Mouse (Mus musculus) 416B (cell line): ENCODE results near the gene Gm44511.
A peak's percentile ranks its signal among the peaks of the same experiment; 100 is the strongest.

ENCODE experiments used
- DNase-seq: peaks from one replicate; pipeline ENCODE4 v3.0.0; 2011; ENCODE audit warnings: low read depth

The Gm44511 gene

DNA sequence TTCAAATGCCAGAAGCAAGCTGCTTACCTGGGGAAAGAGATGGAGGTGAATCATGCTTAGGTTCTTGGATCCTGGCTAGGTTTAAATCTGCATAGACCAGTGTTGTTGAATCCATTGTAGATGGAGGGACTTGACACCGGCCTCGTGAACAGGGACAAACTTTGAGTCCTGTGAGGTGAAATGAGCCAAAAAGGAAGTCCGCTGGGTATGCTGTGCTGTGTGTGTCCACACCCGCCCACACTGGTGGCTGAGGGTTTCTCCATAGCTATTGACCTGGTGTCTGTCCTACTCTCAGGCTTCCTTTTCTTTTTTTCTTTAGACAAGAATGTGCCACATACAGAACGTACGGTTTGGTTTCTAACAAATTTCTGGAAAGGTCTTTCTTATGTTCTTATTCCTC lies at the start of gene Gm44511, which contains the start of gene Klrb1b:
Gene Gm44511 (minus strand): TSS at position 184 of the 400 bp plus-strand sequence.
Gene Klrb1b (minus strand): TSS at position 200 of the 400 bp plus-strand sequence.
- no peak for DNase-seq

DNA sequence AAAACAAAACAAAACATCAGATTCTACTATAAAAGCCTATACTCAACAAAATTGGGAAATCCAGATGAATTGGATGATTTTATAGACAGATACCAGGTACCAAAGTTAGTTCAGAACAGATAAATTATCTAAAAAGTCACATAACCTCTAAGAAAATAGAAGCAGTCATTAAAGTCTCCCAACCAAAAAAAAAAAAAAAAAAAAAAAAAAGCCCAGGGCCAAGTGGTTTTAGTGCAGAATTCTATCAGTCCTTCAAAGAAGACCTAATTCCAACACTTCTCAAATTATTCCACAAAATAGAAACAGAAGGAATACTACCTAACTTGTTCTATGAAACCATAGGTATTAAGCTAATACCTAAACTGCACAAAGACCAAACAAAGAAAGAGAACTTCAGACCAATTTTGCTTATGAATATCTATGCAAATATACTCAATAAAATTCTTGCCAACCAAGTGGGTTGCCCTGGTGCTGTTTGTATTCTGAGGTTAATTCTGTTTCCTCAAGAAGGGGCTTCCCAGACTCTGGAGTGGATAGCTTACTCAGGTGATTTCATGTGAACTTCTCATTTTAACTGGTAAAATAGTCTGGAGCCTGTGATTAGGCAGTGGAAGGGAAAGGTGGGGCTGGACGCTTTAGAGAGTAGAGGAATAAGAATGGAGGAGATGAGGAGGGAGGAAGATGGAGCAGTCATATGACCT lies 45.9 kb upstream of the Gm44511 start:
- DNase-seq = no peak

DNA sequence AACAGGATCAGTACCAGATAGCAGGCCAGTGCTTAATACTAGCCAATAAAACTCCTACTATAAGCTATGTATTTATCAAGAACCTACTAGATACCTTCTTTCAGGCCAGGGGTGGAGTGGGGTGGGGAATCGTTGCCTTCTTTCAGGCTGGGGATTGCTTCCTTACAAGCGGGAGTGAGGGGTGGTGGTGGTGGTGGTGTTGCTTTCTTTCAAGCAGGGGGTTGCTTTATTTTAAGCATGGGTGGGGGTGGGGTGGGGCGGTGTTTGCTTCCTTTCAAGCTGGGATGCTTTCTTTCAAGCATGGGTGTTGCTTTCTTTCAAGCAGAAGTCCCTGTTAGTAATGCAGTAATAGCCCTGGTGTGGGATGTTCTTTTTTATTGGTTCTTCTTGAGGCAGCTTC lies 42.7 kb upstream of the Gm44511 start:
- DNase-seq = no peak

DNA sequence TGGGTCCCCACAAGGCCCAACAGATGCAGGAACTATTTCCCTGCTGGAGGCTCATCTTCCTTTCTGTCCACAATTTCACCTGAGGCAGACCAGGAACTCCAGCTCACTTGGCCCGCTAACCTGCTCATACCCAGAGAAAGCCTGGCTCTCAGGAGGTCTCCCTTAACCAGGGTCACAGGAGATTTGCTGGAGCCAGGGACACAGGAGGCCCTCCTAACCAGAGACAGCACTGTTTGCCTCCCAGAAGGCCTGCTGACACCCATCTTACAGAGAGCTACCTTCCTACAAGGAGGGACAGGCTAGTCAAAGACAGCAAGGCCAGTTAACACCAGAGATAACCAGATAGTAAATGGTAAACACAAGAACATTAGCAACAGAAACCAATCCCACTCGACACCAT lies 31.9 kb upstream of the Gm44511 start:
- DNase-seq = no peak

DNA sequence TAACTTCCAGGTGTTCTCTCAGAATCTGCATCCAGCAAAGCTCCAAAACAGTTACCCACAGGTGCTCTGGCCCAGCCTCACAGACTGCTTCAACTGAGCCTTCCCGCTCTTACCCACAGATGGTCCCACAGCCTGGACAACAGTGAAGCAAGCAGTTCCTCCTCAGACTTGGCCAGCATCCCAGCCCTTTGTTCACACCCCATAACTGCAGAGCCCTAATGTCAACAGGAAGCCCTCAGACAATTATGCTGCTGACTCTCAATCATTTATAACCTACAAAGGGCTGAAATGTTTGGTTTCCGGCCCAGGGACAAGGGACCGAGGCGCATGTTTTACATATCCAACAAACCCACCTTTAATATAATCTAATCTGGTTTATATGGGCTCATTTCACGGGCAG lies 30.1 kb upstream of the Gm44511 start:
- peak; percentile 97 for DNase-seq

DNA sequence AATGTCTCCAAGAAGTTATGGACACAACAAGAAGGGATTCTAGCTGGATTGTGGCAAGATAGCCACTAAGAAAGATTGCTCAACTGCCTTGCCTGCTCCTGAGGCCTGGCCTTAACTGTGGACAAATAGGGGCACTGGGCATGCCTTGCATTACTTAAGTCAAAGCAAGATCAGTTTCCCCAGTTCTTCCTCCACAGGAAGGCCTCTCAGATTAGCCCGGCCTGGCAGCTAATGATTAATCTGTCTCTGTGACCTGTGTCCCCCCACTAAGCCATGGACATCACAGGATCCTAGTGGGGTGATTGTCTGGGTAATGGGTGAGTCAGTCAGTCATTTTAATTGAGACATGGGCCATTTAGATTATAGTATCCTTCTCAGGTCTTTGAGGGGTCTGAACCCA lies 29.4 kb upstream of the Gm44511 start:
- peak; percentile 83 for DNase-seq

DNA sequence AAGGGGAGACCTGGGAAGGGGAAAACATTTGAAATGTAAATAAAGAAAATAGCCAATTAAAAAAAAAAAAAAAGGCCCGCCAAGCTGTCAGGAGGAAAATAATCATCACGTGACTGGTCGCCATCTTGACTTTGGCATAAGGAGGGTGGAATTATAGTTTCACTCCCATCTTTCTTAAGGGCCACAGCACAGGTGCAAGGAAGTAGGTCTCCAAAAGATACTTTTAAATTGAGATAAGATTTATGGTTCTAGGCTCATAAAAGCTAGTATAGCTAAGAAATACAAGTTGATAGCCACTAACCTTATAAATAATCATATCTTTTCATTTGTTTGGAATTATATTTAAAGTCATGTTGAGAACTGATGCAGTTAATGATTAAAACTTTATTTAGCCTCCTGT lies 28.8 kb upstream of the Gm44511 start:
- no peak for DNase-seq

DNA sequence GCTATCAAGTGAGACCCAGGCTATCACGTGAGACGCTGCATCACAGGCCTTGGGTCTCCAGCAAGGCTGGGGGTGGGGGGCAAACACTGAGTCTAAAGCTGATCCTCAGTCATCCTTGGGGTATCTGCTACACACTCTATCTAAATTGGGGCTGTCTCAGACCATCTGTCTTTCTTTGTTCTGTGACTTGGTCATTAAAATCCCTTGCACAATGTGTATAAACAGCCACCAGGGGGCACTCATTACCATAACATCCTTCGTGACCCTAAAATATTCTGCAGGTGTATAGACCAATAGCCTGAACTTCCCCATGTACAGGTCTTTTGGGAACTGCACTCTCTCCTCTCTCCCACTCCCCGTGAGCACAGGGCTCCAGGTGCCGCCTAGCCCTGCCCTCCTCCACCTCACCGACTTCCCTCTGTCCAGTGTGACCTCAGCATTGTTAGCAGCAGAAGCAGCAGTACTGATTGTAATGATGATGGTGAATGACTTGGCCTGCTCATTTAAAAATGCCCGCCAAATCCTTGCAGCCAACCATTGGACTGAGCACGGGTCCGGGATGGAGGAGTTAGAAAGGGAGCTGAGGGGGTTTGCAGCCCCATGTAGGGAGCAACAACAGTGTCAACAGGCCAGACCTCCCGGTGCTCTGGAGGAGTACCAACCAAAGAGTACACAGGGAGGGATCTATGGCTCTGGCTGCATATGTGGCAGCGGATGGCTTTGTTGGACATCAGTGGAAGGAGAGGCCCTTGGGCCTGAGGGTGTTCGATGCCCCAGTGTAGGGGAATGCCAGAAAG lies 28.1 kb upstream of the Gm44511 start:
- peak; percentile 82 for DNase-seq

DNA sequence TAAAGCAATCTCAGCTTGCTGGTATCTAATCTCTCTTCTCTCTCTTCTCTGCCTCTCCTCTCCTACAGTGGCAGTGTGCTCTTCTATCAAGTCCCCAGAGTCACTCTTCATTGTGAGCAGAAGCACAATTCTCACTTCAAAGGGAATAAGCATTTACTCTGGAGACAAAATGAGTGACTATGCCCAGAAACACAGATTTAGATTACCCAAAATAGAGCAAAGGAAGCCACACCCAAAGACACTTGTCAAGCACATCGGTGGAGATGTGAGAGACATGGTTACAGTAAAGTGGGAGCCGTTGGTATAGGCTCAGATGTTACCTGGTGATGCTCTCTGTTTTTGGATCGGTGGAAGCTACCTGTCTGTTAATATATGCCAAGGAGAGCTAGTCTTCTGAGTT lies 26.7 kb upstream of the Gm44511 start:
- DNase-seq = no peak

DNA sequence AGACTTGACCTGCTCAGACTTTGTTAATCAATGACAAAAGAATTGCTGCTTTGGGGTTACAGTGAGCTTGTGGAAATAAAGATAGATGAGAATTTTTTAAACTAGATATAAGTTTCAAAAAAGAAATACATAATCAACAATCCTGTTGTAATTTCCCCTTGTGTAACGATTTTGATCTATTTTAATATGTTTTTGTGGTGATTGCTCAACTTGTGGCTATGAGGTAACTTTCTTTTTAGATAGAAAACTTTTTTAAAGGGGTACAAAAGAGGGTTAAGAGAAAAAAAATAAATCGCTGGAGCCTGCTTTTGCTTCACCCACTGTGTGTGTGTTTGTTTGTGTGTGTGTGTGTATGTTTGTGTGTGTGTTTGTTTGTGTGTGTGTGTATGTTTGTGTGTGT lies 25.0 kb upstream of the Gm44511 start:
- DNase-seq = peak; percentile 68

DNA sequence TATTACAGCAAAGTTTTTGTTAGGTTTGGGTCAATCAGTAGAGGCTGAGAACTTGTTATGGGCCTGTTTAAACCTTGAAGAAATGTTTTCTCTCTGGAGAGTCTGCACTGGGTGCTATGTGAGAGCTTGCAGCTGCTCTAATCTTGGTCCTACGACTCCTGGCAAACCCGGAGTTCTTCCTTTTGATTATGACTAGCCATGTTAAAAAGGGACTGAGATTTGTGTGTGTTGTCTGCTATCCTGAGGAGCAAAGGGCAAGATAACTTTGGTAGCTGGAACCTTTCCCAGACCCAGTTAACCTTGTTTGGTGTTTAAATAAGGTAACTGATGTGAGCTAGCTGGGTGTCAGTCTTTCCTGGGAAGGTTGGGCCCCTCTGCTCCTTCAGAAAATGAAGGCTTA lies 24.6 kb upstream of the Gm44511 start:
- no peak for DNase-seq

DNA sequence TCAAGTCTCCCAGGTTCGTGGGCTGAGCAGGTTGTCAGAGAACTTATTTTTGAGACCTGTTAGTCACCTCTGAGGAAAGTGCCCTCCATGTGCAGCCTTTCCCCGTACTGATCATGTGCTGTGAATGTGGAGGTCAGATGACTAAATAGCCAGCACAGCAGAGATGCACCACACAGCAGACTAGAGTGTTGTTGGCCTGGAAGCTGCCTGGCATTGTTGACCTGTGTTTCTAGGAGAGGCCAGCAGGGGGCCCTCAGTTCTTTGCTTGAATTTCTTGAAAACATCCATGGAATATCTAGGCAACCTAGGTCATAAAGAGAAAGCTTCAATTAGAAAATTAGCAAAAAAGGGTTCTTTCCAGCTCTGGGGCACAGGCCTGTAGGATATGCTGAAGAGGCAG lies 23.8 kb upstream of the Gm44511 start:
- DNase-seq = peak; percentile 80

DNA sequence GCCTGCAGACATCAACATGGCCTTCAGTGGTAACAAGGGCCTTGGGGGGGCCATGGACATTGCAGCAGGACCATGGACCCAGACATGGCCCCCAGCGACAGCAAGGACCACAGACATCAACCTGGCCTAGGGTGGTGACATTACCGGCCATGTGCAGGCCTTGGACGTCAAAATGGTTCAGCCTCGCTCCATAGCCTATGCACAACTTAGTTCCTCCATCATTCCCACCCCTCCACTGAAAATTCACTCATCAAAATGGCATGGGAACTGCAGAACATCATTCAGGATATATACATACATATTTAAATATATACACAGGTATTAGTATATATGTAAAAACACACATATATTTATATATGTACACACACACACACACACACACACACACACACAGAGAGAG lies 21.3 kb upstream of the Gm44511 start:
- no peak for DNase-seq

DNA sequence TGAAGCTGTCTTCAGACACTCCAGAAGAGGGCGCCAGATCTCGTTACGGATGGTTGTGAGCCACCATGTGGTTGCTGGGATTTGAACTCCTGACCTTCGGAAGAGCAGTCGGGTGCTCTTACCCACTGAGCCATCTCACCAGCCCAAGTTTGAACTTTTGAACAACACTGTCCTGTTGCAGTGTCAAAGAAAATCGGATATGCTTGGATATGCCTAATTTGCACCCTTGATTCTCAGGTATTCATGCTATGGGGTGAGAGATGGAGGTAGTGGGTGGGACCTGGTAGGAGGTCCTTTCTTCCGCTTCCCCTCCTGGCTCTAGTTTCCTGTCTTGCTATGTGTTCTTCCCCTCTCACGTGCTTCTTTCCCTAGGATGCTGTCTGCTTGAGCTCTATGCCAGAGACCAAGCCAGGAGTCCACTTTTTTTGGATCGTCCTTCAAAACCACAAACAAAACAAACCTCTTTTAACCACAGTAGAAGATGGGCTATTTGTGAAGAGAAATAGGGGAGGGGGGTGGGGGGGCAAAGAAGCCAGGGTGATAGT lies 20.0 kb upstream of the Gm44511 start:
- DNase-seq = peak; percentile 48

DNA sequence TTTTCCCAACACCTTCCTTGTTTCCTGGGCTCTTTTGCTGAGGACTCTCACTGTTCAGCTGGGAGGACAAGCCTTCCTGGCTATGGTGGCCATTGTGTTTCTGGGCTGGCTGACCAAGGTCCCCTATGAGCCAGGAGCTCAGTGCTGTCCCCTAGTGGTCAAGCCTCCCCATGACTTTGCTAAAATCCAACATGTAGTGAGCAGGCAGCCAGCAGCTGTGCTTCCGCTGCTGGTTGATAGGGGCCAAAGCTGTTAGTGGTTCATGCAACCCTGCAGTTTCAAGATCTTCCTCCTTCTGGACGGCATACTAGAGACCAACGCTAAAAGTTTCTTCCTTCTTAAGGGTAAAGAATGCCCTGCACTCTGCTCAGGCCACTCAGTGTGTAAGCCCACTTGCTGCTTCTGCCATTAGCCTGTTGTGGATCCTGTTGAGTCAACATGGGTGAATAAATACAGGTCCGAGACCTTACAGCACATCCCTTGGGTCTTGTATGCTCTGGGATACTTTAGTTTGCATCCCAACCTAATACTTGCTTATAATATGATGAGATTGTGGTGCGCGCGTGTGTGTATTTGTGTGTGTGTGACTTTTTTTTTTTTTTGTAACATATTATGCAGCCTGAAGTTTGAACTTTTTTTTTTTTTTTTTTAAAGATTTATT lies 19.3 kb upstream of the Gm44511 start:
- peak; percentile 97 for DNase-seq

DNA sequence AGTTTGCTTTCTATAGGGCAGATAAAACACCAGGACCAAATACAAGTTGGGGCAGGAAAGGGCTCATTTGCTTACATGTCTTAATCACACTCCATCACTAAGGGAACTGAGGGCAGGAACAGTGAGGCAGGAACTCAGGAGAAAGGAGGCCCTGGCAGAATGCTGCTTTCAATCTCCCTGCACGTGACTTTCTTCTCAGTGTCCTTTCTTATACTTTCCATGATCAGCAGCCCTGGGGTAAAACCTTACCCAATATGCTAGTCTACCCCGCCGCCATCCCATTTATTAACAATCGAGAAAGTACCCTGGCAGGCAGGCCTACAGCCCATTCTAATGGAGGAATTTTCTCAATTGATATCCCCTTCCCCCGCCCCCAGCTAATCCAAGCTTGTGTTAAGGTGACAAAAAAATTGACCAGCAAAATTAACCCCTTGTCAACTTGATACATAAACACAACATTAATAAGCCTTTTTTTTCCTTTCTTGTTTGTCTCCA lies 18.5 kb upstream of the Gm44511 start:
- no peak for DNase-seq

DNA sequence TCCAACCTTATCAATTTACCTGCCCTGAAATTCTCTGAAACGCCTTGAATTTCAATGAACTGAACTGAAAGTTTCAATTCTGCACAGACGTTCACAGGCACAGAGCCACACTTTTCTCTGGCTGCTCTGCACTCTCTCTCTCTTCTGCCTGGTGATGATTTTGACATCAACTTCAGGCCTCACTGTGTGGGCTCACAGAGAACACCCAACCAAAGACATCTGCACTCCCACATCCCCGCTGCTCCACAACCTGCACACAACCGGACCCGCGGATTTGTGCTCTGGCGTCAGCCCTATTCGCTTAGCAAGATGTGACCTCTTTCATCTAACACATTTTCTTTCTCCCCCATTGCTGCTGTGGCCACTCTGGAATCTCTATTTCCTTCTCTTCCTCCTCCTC lies 18.0 kb upstream of the Gm44511 start:
- DNase-seq = no peak

DNA sequence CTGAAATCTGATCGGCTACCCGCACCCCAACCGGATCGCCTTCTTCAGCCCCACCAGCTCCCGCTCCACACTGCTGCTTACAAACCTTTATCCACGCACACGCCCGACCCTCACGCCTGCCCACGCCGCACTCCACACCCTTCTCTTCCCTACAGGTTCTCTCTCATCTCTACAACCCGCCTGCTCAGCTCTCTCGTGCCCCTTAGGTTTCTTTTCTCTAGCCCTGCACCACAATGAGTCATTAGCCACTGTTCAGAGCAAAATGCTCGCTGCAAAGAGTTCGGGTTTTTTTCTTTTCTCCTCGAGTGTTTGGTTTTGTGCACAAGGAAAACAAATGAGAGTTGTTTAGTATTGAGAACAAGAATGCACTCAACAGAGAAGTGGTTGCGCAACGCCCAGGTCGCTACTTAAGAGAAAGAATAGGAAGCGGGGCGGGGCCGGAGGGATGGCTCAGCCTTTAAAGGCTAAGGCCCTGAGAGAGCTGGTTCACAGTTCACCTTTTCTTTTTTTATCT lies 17.4 kb upstream of the Gm44511 start:
- peak; percentile 95 for DNase-seq

DNA sequence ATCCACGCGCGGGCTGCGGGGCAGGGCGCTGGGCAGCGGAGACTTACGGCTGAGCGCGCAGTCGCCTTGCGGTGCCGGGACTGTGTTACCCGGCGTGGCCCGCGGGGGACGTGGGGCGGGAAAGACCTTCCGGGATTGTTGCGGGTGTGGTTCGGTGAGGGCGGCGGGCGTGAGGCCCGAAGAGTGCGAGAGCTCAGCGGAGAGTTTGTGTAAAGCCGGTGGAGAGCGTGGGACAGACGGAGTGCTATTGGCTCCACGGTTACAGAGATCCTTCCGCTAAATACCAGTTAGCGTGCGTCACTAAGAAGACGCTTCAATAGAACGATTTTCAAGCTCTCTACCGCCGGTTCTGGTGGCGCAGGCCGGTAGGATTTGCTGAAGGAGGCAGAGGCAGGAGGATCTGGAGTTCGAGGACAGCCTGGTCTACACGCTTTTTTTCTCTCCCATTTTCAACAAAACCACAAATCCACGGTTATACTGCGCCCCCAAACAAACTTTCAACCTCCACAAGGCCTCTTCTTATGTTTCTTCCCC lies 16.9 kb upstream of the Gm44511 start:
- DNase-seq = peak; percentile 97

DNA sequence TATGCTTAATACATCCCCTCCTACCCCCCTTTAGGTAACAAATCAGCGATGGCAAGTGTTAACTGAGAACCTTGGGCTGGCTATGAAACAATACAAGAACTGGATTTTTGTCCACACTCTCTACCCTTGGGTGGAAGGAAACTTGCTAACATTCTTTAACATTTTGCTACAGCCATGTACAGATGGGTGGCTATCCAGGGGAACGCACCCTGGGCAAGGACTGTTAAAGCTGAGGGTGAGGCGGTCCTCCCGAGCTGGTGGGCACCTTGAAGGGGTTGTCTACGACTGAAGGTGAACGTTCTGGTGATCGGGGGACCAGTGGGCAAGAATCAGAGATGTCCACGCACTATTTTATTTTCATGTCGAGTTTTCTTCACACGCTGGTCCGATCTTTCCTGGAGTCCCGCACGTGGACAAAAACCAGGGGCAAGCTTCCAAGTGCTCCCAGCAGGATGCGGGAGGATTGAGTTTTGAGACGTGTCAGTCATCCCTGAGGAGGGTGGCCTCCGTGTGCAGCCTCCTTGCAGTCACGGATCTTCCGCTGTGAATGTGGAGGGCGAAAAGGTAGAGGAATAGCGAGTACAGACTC lies 16.3 kb upstream of the Gm44511 start:
- no peak for DNase-seq

DNA sequence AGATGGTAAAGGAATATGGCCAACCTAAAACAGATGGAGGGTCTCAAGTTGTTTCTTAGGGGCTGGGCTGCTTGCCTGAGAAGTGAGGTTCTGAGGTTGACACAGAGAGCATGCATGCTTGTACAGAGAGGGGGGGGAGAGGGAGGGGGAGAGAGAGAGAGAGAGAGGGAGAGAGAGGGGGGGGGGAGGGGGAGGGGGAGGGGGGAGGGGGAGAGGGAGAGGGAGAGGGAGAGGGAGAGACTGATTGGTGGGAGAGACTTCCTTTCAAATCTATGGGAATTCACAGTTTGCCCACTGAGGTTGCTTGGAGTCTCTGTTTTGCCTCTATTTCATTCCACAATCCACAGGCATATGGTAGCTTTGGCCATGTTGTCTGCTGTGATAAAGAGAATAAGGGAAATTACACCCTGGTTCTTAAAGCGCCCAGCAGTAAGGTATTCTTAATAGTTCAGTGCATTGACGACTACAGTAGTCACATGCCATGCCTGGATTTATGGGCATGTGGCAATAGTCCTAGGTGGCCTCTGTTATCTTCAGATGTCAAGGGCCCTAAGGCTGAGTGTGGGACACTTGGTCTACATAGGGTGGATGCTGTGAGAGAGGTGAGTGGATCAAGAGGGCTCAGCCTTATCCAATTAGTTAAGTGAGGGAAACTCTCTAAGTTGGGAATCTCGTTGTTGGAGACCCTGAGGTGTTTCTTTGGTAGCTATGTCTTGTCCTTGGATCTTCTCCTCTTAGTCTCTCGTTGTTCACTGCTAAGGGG lies 15.4 kb upstream of the Gm44511 start:
- no peak for DNase-seq
